Mouse (Mus musculus) stomach, postnatal 0 days (tissue): ENCODE measurements at regions not wholly inside any gene's neighbourhood (a gene's known extent, or its start where the extent isn't known, plus 50 kb on each side); places are given as distances from the start of the nearest gene placed in this dataset.

Source experiments
- CTCF ChIP-seq: IDR thresholded peaks from 2 replicates; pipeline ENCODE4 v1.5.1; 2016; ENCODE audit warnings: antibody characterized with exemption, low read depth, mild to moderate bottlenecking, moderate library complexity
- EP300 ChIP-seq: optimal IDR thresholded peaks from 2 replicates; pipeline ENCODE3; 2016; ENCODE audit warnings: antibody characterized with exemption

DNA sequence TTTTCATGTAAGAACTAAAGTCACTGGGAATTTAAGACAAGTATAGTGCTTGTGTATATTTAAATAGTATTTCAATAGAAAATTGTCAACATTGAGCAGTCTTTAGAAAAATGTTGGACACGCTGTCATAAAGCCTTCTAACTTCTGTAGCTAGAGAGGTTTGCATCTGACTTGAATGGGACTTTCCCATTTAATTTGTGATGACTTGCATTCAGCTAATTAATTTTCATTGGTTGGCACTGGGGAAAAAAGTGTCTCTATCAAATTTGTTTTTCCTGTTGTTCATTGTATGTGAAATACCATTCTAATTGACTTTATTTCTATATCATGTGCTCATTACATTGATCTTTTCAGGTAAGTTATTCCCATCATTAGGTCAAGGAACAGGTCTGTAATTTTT is 104.6 kb upstream of the Otogl start:
- no peak for TF ChIP-seq CTCF
- TF ChIP-seq EP300 = no peak
